Mouse (Mus musculus): ENCODE measurements around the gene Sfrp2.

GRCm38 (mm10) chr3:83718662-83719061, 47.5 kb upstream of the Sfrp2 start:
- TF ChIP-seq CTCF (IDR thresholded peaks at IDR 0.05; ENCODE audit: borderline replicate concordance, control insufficient read depth, extremely low read depth, insufficient read depth, low read length, poor library complexity) (no peak), POLR2A (IDR thresholded peaks at IDR 0.05; ENCODE audit: control insufficient read depth, extremely low read depth, insufficient read depth, low read length, poor library complexity) (no peak)
